Mouse (Mus musculus) neural tube, embryonic 10.5 days (tissue): Measurements from ENCODE around the gene Fam71d.

Experiments
- DNase-seq: peaks from one replicate; pipeline ENCODE4 v3.0.0-alpha.2; 2017; ENCODE audit warnings: low spot score; ENCODE audit errors: extremely low spot score

Gene Fam71d

DNA sequence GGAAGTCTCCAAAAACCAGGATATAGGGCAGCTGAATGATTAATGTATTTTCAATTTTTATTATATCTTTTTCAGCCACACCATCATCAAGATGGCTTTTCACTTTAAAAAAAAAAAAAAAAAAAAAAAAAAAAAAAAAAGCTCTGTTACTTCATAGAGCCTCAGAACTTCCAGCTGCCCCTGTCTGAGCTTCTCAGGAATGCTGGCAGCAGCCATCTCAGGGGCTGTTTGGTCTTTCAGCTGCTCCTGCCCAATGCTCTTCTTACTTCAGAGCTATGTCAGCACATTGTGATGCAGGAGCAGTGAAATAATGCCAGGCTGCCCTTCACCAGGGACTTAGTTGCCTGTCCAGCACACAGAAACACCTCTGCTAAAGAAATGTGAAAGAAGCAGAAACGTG is at the start of gene Fam71d:
TSS of gene Fam71d (plus strand) at position 211 of the 400 bp plus-strand sequence.
- DNase-seq: no peak

DNA sequence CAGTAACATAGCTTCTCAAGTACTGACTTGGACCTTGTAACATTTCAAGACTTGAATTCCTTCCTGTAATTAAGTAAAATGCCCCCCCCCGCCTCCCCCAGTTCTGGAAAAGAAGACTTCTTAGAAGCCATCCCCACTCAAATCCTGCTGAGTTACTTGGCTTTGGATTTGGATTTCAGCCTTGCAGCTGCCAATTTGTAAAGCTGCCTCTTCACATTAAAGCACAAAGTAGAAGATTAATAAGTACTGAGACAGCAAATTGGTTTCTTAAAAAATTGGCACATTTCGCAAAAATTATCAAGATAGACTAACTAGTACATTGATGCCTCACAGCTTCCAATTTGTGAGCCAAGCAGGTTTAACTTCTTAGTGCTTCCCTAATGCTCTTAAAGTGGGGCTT is 47.6 kb upstream of the Fam71d start:
- no peak for DNase-seq

GRCm38 (mm10) chr12:78645282-78645681 is 46.1 kb upstream of the Fam71d start:
- no peak for DNase-seq

DNA sequence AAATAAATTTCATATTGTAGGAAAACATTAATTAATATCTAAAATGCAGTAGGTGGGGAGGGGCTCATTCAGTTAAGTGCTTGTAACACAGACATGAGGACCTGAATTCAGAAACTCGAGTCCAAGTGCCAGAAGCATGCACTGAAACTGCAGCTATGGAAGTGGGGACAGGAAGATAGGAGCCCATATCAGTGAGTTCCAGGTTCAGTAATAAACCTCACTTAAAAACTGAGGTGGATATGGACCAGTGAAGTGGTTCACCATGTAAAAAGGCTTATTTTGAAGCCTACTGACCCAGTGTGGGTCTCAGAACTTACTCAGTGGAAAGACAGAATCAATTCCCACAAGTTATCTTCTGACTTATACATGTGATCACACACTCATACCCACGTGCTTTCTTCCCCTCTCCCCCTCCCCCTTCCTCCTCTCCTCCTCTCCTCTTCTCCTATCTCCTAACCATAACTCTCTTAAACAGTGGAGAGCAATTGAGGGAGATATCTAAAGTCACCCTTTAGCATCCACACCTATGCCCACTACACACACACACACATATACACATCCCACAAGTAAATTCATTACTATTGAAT is 31.5 kb upstream of the Fam71d start:
- DNase-seq: no peak

GRCm38 (mm10) chr12:78678101-78678806 is 13.1 kb upstream of the Fam71d start:
- no peak for DNase-seq

GRCm38 (mm10) chr12:78678807-78679189 is 12.5 kb upstream of the Fam71d start:
- DNase-seq: no peak

- no peak for DNase-seq
Observed at GRCm38 (mm10) chr12:78681048-78681447, 10.3 kb upstream of the Fam71d start.

- DNase-seq: no peak
Observed at GRCm38 (mm10) chr12:78682279-78682678, 9.1 kb upstream of the Fam71d start.

DNA sequence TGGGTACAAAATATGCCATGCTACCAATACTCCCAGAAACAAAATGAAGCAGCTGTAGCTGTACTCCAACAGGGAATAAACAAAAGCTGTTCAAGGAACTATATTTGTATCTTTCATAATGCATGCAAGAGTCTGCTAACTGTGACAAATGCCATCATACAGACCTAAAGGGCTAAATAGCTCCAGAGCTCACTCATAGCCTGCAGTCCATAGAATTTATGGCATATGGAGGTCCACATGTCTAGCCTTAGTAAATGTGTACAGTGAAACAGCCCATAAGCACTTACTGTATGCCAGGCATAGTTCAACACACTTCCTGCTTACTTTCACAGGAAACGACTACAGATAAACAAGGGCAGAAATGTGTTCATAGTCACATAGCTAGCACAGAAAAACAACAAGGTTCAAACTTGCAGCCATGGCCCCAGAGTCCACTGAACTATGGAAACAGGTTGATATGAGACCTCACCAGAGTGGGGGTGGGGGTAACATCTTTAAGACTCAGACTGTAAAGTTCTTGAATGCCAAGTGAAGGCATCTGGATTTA is 5.6 kb upstream of the Fam71d start:
- DNase-seq: no peak

DNA sequence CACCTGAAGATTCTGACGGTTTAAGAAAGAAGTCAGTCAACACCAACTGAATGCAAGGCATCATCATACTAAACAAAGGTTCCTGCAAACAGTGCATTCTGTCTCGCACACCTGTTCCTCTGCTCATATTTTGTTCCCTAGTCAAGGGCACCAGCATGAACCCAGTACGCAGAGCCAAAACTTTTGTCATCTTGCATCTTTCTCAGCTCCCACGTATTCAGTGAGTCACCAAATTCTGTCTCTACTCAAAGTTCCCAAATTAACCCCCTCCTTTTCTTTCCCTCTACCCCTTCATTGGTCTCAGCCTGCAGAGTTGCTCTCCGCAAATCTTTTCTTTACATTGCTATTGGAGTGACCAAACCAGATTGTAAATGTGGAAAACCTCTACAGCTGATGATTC is 2.5 kb upstream of the Fam71d start:
- no peak for DNase-seq

GRCm38 (mm10) chr12:78693281-78693680 is 1.9 kb downstream of the Fam71d start:
- DNase-seq: no peak

GRCm38 (mm10) chr12:78717783-78718182 is 26.4 kb downstream of the Fam71d start:
- no peak for DNase-seq

DNA sequence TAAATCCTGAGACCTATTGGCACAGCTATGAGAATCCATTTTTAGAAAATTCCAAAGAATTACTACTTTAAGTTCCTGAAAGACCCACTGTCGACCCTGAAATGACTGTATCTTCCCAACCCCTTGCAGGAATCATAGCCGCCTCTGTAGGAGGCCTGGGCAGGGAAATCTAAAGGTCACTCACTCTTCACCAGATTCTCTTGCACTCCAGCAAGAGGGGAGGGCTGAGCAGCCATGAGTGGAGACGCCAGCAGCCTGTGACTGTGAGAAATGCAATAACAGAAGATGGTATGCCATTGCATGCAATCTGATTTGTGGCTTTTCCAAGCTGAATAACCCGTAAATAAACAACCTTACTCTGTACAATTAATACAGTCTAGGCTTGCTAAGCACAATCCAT is 36.4 kb downstream of the Fam71d start:
- DNase-seq: no peak

DNA sequence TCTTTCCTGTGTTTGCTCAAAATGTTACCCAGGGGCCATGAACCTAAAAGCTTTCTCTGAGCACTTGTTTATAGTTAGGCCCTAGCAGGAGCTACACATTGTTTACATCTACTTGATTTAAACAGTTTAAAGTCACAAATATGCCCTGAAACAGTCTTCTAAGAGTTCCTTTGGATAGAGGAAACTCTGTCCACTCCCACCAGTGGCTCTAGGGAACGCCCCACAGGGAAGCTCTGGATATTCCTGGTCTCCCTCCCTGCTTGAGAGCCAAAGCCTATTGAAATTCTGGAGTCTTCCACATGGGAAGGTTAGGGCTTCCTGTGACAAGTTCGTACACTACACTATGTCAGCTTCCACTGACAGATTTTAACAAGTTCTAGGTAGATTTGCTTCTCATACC is 48.3 kb downstream of the Fam71d start:
- no peak for DNase-seq

DNA sequence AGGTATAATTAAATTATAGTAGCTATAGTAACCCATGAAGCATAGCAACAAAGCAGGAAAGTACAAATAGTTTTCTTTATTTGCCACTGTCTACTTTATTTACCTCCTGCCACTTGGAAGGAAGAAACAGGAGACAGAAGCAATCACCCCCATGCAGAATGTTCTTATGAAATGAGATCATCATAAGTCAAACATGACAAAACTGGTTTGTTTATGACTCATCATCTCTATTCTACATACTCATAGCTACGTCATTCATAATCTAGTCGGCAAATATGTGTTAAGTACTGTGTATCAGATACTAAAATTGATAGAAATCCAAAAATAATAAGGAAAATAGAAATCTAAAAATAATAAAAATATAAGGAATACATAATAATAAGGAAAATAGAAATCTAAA is 49.0 kb downstream of the Fam71d start:
- DNase-seq: no peak

GRCm38 (mm10) chr12:78746226-78746625 is 54.9 kb downstream of the Fam71d start:
- no peak for DNase-seq

DNA sequence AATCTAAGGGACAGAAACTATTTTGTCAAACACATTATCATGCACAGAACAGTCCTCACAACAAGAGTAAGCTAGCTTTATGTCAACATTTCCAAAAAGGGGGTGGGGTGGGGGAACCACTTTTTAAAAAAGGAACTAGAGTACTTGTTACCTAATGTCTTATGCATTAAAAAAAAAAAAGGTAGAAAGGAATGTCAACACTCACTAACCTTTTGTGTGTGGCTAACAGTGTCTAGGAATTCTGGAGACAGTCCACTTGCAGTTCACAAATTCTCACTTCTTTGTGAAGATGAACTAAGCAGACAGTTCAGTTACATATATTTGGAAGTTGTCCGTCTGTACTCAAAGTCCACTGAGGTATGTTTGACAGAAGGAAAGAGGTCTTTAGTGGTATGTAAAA is 56.1 kb downstream of the Fam71d start:
- DNase-seq: no peak

DNA sequence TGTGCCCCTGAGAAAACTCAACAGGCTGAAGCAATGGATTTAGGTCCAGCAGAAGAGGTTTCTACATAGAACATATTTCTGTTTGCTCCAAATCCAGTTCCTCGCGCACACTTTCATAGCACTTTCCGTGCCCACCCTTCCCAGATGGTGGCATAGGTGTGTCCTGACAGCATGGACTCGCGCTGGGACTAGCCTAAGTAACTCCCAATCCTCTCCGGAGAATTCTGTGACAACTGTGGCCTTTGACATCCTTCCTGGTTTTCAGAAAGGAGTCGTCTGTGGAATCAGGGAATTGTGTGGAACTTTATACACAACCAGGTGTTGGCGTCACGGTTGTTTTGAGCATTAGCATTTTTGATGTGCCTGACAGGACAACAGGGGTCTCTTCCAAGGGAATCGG is 56.8 kb downstream of the Fam71d start:
- no peak for DNase-seq

GRCm38 (mm10) chr12:78748557-78749377 is 57.4 kb downstream of the Fam71d start, which contains the start of gene Mpp5:
Mpp5 (plus strand) TSS chr12:78748907.
- DNase-seq: peak; percentile 93

GRCm38 (mm10) chr12:78749378-78749801 is 58.1 kb downstream of the Fam71d start:
- peak; percentile 79 for DNase-seq

- no peak for DNase-seq
Observed at GRCm38 (mm10) chr12:78761979-78762378, 70.6 kb downstream of the Fam71d start.
